Mouse (Mus musculus) gastrocnemius, adult 2 months (tissue): ENCODE measurements around the gene Skida1. TPM values are rescaled to one million over a fixed set of nuclear protein-coding genes. Genes with fewer than 3 reads are reported as not detected.

Source experiments
- DNase-seq: peaks from one replicate; pipeline ENCODE4 v3.0.0; 2022
- H3K27ac ChIP-seq: fragments of 200-600 bp; 2 replicates; pipeline ENCODE4 v1.8.1; 2022; ENCODE audit warnings: mild to moderate bottlenecking
- H3K4me3 ChIP-seq: fragments of 200-600 bp; 2 replicates; pipeline ENCODE4 v1.8.1; 2022; ENCODE audit warnings: mild to moderate bottlenecking, moderate library complexity
- CTCF ChIP-seq: fragments of 200-600 bp; IDR thresholded peaks from 2 replicates; pipeline ENCODE4 v1.8.1; 2022; ENCODE audit warnings: antibody characterized with exemption, mild to moderate bottlenecking, moderate library complexity
- intact Hi-C: fragments of 180-260 bp; cut with DNase I; formaldehyde crosslinking; loops from one replicate; pipeline ENCODE4 v1.15.1; 2025
- total RNA-seq, 2 experiments: library from RNA; stranded (reverse); gene quantifications; 2 replicates each; pipeline ENCODE4 v1.2.3; 2021

Skida1 gene
- total RNA-seq, 2 experiments from 2014 or later, result 0.14 to 0.46 TPM

DNA sequence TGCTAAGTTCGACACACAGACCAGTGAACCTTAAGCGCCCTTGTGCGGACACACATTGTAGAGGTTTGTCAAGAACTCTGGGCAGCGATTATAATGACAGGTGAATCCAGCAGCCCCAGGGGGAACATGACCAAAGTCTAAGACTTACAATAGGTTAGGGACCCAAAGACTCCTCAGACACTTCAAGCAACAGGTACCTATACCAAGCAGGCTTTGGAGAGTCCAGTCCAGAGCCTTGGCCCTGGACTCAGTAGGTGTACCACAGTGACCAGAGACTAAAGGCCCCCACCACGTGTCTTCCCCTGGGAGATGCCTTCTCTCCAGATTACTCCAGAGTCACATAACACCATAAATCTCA, 16.3 kb downstream of the Skida1 start:
- H3K4me3 ChIP-seq, result no peak overlapping the region
- H3K27ac ChIP-seq, result no peak overlapping the region
- no peak for DNase-seq
- TF ChIP-seq CTCF, result no peak
- intact Hi-C loops, result no loop called here

GRCm38 (mm10) chr2:18031831-18032537, 16.9 kb downstream of the Skida1 start:
- Histone ChIP-seq H3K4me3 (peak overlapping the region; percentile 67), H3K27ac (peak overlapping the region; percentile 68)
- peak; percentile 48 for DNase-seq
- intact Hi-C loops, result loop anchor here (2.0 kb wide), 1 partner anchor 15 kb away; no protein-coding TSS in a partner anchor
- no peak for TF ChIP-seq CTCF

- no peak for DNase-seq
- Histone ChIP-seq H3K27ac (peak overlapping the region; percentile 68; the same call in 1 of the 2 replicates), H3K4me3 (peak overlapping the region; percentile 67)
- intact Hi-C loops, result loop anchor here (2.0 kb wide), 1 partner anchor 15 kb away; no protein-coding TSS in a partner anchor
- no peak for TF ChIP-seq CTCF
These were observed 17.5 kb downstream of the Skida1 start for GRCm38 (mm10) chr2:18031271-18031821.

DNA sequence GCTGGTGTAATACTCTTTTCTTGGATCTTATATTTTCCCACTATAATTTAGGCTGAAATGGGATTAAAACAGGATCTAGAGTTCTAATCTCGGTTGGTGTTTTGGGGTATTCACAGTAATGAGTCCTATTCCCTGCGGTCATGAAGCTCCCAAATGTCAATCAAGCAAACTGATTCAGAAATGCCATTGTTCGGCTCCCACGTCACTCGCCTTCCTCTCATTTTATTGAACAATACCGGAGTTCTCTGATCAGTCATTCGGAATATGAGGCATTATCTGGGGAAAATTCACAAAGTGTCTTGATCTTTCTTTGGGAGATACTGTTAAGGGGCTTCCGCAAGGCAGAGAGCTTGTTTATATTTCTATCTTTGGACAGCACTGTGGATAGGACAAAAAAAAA, 18.3 kb downstream of the Skida1 start:
- intact Hi-C loops, result loop anchor here (2.0 kb wide), 1 partner anchor 16 kb away; no protein-coding TSS in a partner anchor
- TF ChIP-seq CTCF, result no peak
- H3K27ac ChIP-seq, result no peak overlapping the region
- no peak for DNase-seq
- H3K4me3 ChIP-seq, result no peak overlapping the region

- DNase-seq, result no peak
- intact Hi-C loops, result loop anchor here (2.0 to 10.0 kb wide), 7 partner anchors 17 to 1248 kb away; partner anchors contain the start of gene Spag6
- Histone ChIP-seq H3K27ac (no peak overlapping the region), H3K4me3 (no peak overlapping the region)
- no peak for TF ChIP-seq CTCF
These were observed 19.2 kb downstream of the Skida1 start for GRCm38 (mm10) chr2:18029656-18030055.

GRCm38 (mm10) chr2:18028140-18029021, 20.5 kb downstream of the Skida1 start:
- Histone ChIP-seq H3K27ac (peak overlapping the region; percentile 88), H3K4me3 (peak overlapping the region; percentile 91)
- peak; percentile 92 for DNase-seq
- intact Hi-C loops, result loop anchor here (5.0 to 10.0 kb wide), 6 partner anchors 39 to 1249 kb away; partner anchors contain the start of gene Spag6
- TF ChIP-seq CTCF, result no peak

GRCm38 (mm10) chr2:18027448-18028139, 21.3 kb downstream of the Skida1 start:
- DNase-seq, result peak; percentile 95
- intact Hi-C loops, result loop anchor here (1.0 to 10.0 kb wide), 7 partner anchors 40 to 1250 kb away; partner anchors contain the start of gene Spag6
- no peak; the same call in 1 of the 2 replicates for TF ChIP-seq CTCF
- Histone ChIP-seq H3K27ac (peak overlapping the region; percentile 88), H3K4me3 (peak overlapping the region; percentile 91)

DNA sequence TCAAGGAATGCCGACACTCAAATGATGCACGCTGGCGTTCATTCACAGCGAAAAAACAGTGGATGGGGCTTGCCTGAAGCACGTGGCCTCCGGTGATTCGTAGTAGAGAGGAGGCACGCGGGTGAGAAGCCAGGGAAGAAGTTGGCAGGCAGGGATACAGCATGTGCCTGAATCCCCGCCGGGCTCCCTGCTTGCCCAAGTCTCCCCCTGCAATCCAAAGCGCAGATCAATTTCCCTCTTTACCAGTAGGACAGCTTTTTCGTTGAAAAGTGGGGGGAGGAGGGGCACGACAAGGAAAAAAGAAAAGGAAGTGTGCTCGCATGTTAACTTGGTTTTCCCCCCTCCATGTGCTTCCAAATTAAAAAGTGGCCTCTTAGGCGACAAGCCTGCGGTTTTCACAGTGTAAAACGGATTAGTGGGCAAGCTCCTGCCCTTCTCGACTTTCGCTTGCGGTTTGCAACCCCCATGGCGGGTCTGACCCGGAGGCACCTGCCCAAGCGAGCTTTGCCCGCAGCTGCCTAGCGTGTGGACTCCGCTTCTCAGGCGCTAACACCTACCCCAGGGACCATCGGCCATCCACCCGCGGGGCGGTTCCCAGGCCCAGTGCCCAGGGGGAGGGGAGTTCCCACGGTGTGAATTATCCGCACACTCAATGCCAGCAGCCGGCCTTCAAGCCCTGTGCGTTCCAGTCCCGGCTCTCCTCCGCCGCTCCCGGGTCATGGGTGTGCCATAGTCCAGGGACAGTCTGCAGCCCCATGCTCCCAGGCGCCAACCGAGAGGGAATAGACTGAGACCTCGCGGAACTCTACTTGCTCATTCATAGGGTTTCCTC, 22.5 kb downstream of the Skida1 start:
- DNase-seq, result peak; percentile 76
- H3K4me3 ChIP-seq, result peak overlapping the region; percentile 91
- H3K27ac ChIP-seq, result peak overlapping the region; percentile 60
- no peak for TF ChIP-seq CTCF
- intact Hi-C loops, result loop anchor here (5.0 to 10.0 kb wide), 6 partner anchors 41 to 1251 kb away; partner anchors contain the start of gene Spag6

DNA sequence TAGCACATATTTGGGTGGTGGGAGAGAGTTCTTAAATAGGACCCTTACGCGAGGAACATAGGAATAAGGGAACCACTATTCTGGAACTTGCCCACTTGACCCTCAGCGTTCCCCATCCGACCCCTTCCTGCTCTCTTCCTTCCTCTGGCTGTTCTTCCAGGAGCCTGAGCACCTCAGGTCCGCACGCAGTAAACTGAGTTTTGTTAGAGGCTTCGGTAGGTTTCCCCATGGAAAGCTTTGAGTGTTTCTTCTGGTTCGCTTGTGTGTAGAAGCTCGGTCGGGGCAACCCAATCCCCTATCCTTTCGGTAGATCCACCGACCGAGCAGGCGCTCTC, 23.1 kb downstream of the Skida1 start:
- intact Hi-C loops, result loop anchor here (5.0 to 10.0 kb wide), 6 partner anchors 42 to 1252 kb away; partner anchors contain the start of gene Spag6
- H3K27ac ChIP-seq, result peak overlapping the region; percentile 60; the same call in 1 of the 2 replicates
- TF ChIP-seq CTCF, result no peak
- H3K4me3 ChIP-seq, result peak overlapping the region; percentile 91
- no peak for DNase-seq

- H3K27ac ChIP-seq, result no peak overlapping the region
- intact Hi-C loops, result loop anchor here (5.0 to 10.0 kb wide), 6 partner anchors 42 to 1252 kb away; partner anchors contain the start of gene Spag6
- no peak overlapping the region for H3K4me3 ChIP-seq
- no peak for TF ChIP-seq CTCF
- DNase-seq, result no peak
These were observed 23.7 kb downstream of the Skida1 start for GRCm38 (mm10) chr2:18025116-18025515.

DNA sequence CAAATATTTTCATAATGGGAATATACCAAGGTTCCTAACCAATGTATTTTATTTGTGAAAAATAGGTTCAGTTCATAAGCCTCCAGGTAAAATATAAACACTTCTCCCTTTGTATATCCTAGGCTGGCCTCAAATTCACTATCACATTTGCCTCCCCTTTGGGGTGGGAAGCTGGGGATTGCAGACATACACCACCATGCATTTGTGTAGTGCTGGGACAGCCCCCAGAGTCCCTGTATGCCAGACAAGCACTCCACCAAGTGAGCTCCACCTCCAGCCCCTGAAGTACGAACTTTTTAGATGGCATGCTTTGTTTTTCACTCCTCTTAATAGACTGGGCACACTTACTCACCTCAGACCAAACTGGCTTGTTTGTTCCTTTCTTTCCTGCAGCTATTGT, 26.0 kb downstream of the Skida1 start:
- Histone ChIP-seq H3K27ac (no peak overlapping the region), H3K4me3 (no peak overlapping the region)
- no peak for TF ChIP-seq CTCF
- DNase-seq, result no peak
- intact Hi-C loops, result loop anchor here (10.0 kb wide), 2 partner anchors 672 to 742 kb away; partner anchors contain the start of gene Spag6
